Mouse (Mus musculus) CD8-positive naive resting alpha-beta T cell, adult 57 days (primary cell): Measurements from ENCODE around the gene Ccnj. TPM values are rescaled to one million over a fixed set of nuclear protein-coding genes. Genes with fewer than 3 reads are reported as not detected.

Experiments used
- total RNA-seq: library from RNA; stranded (reverse); gene quantifications from one replicate; pipeline ENCODE4 v1.2.4, GENCODE M21; 2023

Gene Ccnj
- 8.0 TPM for total RNA-seq

DNA sequence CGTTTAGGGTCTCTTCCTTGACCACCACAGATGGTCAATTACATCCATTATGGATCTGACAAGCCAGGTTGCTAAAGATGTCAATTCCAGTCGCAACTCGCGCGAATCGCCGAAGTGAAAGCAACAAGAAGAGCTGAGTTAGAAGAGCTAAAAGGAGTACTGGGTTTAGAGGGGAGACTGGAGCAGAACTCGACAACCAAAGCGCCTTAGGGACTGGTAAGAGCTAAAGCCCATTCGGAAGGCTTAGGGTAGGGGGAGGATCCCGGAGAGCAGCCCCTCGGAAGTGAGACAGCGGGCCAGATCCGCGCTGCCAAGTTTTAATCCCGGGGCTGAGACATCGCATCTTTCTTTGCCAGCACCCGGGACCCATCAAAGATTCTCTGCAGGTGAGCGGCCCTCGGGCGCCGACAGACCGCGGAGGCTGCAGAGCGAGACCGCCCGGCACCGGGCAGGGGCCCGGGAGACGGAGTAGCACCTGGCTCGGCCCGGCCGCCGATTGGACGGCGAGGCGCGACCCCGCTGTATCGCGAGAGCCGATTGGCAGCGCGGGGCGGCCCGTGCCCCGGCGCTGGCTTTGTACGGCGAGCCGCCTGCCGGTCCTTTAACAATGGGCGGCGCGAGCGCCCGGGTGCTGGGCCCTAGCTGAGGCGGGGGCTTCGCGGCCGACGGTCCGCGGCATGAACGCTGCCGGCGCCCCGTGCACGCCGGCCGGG lies at the start of gene Ccnj:
TSS of gene Ccnj (plus strand) at position 577 of the 713 bp plus-strand sequence.

DNA sequence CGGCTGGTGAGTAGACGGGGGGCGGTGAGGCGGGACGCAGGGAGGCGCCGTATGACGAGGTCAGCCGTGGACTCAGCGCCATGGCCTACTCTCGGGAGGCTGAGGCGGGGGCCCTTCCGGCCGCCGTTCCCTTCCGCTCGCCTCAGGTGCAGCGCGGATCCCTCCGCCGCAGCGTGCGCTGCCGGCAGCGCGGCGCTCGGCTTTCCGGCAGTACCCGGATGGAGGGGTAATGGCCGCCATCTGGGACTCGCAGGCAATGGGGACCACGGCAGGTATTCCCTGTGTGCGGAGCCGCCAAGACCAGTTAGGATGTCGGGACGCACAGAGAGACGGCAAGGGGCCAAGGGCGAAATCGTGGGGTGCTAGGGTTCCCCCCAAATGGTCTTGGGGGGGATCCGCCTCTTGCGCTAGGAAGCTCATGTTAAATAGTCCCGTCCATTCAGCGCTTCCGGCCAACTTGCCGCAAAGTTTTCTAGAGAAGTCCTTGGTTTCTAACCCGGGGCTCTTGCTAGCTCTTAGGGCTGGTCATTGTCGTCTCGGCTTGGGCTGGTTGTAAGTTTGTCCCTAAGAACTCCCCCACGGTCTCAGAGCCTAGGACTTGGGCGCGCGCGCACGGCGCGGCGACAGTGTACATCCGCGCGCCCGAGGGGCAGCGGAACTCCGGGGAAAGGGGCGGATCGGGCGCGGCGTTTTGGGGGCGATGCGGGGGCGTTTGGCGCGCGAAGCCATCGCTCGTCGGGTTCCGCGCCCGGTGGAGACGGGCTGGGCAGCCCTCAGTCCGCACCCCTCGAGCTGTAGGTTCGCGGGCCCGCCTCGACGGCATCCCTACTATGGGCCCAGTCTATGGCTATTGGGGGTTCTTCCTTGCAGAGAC lies 63.7 kb downstream of the Ccnj start, which contains the start of gene Zfp518a:
TSS of gene Zfp518a (plus strand) at position 187 of the 874 bp plus-strand sequence.

Other genes starting within 250 kb of the Ccnj start
- gene Aldh18a1, start 242.8 kb upstream of the Ccnj start, total RNA-seq, result 43.8 TPM
- 7.3 TPM for gene Tctn3, start 219.0 kb upstream of the Ccnj start, total RNA-seq
- 1.9 TPM for gene Entpd1, start 218.9 kb upstream of the Ccnj start, total RNA-seq
- gene Cc2d2b, start 82.5 kb upstream of the Ccnj start, total RNA-seq, result not detected
- gene Zfp518a, start 63.4 kb downstream of the Ccnj start, total RNA-seq, result 19.6 TPM
- 23.4 TPM for gene Blnk, start 163.3 kb downstream of the Ccnj start, total RNA-seq
- gene Dntt, start 198.0 kb downstream of the Ccnj start, total RNA-seq, result 3.6 TPM
- gene Opalin, start 245.8 kb downstream of the Ccnj start, total RNA-seq, result not detected